Mouse (Mus musculus) kidney, adult 18-20 months (tissue): ENCODE data around the gene Gm10639.
"Not testable (repeated sequence)": the region's sequence is repeated elsewhere in the genome, so short reads cannot be mapped to it uniquely, and the experiment has no call there.

Experiments
- DNase-seq: peaks from one replicate; pipeline ENCODE4 v3.0.0; 2021

The Gm10639 gene

DNA sequence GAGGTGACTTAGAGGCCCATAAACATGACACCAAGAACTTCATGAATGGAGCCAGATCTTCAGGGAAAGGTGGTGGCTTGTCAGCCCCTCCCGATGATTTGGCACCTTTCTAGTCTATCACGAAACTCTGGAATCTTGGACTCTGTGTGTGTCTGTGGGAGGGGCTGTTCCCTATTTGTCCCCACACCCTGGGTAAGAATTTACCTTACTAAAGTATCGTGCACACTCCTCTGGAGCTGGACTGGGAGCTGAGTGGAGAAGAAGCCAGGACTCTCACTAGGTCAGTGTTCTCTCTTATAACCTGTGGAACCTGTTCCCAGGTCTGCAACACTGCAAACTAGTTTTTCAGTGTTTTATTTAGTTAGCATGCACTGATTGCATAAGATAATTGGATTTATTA lies at the start of gene Gm10639:
Gene Gm10639, plus strand, starts transcription at position 201 of the 400 bp plus-strand sequence.
- not testable (repeated sequence) for DNase-seq

DNA sequence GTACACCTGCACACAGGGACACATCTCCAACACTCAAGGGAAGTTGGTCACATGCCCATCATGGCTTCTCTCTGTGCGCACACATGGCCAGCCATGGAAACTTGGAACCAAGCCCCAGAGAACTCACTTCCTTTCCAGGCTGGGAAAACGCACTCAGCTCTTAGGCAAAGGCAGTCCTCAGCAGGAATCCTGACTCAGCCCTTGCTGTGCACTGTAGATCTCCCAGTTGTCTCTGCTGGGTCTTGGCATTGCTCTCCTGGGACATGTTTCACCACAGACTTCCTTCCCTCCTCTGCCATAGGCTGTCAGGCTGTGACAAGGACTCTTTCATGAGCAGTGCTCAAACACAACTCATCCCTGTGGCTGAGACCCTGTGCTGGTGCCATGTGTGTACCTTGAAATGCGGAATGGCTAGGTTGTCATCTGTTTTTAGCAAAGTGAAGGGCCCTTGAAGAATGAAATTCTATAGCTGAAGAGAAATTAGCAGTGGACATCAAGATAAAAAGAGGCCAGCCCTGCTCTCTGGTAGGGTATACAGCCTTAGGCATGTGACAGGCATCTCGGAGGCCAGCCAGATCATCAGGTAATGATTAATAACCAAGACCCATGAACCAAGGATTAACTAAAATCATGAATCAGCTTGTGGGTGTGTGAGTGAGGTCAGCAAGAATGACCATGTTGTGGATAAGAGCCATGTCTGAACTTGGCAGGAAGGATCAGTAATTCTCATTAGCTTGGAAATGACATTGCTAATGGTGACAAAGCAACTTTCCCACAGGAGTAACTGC lies 33.8 kb upstream of the Gm10639 start:
- peak; percentile 51 for DNase-seq

DNA sequence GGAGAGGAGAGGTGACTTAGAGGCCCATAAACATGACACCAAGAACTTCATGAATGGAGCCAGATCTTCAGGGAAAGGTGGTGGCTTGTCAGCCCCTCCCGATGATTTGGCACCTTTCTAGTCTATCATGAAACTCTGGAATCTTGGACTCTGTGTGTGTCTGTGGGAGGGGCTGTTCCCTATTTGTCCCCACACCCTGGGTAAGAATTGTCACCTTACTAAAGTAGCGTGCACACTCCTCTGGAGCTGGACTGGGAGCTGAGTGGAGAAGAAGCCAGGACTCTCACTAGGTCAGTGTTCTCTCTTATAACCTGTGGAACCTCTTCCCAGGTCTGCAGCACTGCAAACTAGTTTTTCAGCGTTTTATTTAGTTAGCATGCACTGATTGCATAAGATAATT lies 32.8 kb upstream of the Gm10639 start, which contains the start of gene Gm3776:
Gene Gm3776, plus strand, starts transcription at position 216 of the 400 bp plus-strand sequence.
- not testable (repeated sequence) for DNase-seq

DNA sequence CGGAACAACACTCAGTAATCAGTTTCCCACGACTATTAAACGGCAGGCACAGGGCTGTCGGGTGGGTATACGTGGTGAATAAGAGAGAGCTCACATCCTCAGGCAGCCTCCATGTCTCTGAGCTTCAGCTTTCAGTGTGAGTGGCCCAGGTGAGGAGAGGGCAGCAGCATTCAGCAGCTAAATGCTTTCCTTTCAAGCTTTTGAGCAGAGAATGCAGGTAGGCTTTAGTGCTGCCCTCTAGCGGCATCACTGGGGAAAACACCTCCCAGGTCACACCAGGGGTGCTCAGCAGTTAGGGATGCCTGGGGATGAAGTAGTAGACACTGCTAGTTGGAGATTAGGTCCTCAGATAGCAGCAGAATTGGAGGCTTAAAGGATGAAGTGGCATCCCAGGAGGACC lies 30.0 kb upstream of the Gm10639 start:
- DNase-seq, result peak; percentile 59

DNA sequence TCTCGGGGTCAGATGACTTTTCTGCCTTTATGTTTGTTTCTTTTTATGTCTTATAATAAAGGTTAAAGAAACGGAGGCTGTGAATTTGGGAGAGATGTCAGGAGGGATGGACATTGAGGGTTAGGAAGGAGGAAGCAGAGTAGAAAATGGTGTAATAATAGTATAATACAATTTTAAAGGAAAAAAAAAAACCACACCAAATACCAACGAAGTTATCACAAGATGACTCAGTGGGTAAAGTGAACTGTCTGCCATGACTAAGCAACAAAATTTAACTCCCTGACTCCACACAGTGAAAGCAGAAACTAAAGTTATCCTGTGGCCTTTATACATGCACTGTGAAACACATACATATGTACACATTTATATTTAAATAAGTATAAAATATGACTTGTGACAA lies 18.8 kb upstream of the Gm10639 start:
- DNase-seq, result not testable (repeated sequence)

DNA sequence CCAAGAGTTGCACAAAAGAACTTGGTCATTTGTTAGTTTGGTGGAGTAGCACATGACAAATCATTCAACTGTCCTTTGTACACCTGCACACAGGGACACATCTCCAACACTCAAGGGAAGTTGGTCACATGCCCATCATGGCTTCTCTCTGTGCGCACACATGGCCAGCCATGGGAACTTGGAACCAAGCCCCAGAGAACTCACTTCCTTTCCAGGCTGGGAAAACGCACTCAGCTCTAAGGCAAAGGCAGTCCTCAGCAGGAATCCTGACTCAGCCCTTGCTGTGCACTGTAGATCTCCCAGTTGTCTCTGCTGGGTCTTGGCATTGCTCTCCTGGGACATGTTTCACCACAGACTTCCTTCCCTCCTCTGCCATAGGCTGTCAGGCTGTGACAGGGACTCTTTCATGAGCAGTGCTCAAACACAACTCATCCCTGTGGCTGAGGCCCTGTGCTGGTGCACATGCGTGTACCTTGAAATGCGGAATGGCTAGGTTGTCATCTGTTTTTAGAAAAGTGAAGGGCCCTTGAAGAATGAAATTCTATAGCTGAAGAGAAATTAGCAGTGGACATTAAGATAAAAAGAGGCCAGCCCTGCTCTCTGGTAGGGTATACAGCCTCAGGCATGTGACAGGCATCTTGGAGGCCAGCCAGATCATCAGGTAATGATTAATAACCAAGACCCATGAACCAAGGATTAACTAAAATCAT lies 7.6 kb upstream of the Gm10639 start:
- peak; percentile 59 for DNase-seq

DNA sequence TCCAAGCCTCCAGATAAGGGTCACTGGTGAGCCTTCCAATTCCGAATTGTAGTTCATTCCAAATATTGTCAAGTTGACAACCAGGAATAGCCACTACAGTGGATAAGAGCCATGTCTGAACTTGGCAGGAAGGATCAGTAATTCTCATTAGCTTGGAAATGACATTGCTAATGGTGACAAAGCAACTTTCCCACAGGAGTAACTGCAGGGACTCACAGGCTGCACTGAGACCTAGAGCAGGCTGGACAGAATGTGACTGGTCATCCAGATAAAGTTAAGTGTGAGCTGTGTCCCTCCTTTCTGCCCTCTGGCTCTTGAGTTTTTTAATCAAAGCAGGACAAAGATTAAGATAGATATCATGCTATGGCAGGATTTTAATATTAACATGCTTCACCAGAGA lies 660 bp upstream of the Gm10639 start:
- not testable (repeated sequence) for DNase-seq

DNA sequence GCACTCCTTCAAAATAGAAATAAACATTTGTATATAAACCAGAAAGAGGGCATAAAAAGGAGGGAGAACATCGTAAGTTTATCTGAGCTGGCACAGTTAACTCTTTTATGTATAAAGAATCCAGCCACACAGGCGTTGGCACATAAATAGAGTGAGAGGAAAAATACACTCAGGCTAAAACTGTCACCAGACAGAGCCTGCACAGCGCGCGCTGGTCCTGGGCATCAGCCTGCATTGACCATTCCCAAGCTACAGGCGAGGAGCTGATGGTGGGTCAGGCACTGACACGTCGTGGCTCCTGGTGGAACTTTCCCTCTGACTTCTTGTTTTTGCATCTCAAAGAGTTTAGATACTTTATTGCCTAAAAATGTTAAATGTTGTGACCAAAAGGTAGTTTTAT lies 2.7 kb downstream of the Gm10639 start:
- not testable (repeated sequence) for DNase-seq

DNA sequence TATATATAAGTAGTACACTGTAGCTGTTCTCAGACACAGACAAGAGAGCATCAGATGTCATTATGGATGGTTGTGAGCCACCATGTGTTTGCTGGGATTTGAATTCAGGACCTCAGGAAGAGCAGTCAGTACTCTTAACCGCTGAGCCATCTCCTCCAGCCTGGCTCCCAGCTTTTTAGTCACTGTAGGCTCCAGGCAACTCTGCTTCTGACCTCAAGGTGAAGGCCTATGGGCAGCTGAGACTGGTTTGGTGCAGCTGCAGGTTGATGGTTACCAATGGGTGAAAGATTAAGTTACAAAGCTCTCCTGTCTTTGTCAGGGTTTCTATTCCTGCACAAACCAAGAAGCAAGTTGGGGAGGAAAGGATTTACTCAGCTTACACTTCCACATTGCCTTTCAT lies 4.0 kb downstream of the Gm10639 start:
- peak; percentile 11 for DNase-seq

DNA sequence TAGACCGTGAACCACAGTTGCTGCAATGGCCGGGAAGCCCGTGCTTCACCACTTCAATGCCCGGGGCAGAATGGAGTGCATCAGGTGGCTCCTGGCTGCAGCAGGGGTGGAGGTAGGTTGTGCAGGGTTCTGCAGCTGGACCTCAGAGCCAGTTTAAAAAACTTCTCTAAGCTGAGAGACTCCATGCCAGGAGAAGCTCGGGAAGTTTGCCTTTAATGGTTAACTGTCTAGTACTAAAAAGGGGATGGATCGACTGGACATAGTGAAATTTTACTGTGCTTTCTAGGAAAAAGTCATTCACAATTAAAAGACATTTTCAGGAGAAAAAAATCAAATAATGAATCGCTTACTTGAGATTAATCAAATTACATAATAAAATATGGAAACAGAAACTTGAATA lies 5.1 kb downstream of the Gm10639 start:
- DNase-seq, result peak; percentile 8

DNA sequence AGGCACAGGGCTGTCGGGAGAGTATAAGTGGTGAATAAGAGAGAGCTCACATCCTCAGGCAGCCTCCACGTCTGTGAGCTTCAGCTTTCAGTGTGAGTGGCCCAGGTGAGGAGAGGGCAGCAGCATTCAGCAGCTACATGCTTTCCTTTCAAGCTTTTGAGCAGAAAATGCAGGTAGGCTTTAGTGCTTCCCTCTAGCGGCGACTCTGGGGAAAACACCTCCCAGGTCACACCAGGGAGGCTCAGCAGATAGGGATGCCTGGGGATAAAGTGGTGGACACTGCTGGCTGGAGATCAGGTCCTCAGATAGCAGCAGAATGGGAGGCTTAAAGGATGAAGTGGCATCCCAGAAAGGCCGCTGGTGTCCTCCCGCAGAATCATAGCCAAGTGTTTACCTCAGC lies 6.4 kb downstream of the Gm10639 start:
- peak; percentile 60 for DNase-seq

DNA sequence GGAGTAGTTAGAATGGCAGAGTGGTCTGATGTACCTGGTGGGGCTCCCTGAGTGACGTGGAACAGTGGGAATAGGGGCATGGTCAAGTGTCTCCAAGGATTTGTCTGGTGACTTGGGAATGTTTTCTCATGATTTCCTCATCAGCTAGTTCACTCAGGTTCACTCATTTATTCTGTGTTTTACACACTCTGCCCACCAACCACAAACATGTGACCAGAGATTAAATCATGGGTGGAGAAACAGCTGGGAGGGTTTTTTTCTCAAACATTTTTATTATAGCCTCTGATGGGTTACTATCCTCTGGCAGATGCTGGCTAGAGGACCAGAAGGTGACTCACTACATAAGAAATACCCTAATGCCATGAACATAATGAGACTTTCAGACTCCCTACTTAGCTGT lies 8.5 kb downstream of the Gm10639 start:
- DNase-seq, result no peak

DNA sequence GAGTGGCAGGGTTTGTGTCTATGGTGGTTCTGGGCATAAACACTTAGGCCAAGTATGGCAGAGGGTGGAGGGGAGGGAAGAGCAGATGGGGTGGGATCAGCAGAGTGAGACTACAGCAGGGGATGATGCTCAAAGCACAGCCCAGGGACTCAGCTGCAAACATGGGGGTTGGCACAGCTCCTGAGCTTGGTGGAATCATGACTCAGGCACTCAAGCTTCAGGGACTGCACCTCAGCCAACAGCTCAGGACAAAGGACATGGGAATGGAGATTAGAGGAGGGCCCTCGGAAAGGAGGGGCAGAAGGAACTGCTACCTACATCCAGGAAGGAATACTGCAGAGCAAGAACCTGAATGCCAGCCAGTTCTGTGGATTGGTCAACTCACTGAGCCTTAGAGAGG lies 9.4 kb downstream of the Gm10639 start:
- DNase-seq, result not testable (repeated sequence)

DNA sequence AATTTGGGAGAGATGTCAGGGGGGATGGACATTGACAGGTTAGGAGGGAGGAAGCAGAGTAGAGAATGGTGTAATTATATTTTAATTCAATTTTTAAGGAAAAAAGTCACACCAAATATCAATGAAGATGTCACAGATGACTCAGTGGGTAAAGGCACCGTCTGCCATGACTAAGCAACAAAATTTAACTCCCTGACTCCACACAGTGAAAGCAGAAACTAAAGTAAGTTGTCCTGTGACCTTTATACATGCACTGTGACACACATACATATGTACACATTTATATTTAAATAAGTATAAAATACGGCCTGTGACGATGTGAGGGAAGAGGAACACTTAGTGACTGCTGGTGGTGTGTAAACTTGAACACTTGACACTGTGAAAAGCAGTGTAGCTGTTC lies 18.4 kb downstream of the Gm10639 start:
- DNase-seq, result not testable (repeated sequence)

DNA sequence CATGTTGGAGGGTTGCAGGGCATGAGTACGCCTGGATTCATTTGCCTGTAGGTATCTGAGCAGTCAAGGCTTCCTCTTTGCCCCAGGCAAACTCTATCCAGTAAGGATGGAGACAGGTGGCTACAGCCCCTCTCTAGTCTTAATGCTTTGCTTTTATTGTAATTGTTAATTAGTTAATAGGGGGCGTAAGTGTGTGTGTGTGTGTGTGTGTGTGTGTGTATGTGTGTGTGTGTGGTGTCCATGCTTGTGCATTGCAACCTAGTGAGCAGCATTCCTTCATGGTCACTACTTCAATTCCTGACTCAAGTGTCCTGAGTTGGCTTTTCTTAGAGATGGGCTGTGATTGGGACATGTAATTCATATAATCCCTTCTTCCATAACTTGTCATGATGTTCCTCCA lies 25.0 kb downstream of the Gm10639 start, which contains the start of gene Omt2a:
Gene Omt2a, minus strand, starts transcription at position 101 of the 400 bp plus-strand sequence.
- no peak for DNase-seq

DNA sequence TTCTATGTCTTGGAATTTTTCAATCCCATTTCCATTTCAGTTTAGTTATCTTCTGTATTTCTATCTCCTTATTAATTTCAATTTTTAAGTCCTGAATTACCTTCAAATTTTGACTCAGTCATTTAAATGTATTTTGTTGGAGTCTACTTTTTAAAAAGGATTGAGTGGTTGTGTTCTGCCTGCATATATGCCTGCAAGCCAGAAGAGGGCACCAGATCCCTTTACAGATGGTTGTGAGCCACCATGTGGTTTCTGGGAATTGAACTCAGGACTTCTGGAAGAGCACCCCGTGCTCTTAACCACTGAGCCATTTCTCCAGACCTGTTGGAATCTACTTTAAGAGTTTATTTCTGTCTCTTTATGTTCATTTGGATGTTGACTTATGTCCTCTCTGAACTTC lies 29.8 kb downstream of the Gm10639 start:
- no peak for DNase-seq

DNA sequence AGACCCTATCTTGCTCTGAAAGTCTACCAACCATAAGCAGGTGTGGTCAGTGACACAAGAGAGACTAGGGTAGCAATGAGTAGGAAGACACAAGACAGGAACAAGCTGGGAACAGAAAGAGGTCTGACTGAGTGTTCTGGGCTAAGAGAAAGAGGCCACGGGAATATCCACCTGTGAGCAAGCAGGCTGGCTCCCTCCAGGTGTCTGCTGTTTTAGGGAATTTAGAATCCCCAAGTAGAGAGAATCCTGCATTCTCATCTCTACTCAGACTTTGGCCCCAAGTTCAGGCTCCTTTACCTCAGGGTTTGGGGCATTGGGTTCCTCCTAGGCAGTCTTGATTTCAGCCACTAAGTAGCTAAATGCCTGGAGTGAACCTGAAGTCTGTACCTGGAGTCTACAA lies 37.6 kb downstream of the Gm10639 start, which contains the start of gene Omt2b:
Gene Omt2b, plus strand, starts transcription at position 301 of the 400 bp plus-strand sequence.
- DNase-seq, result not testable (repeated sequence)

DNA sequence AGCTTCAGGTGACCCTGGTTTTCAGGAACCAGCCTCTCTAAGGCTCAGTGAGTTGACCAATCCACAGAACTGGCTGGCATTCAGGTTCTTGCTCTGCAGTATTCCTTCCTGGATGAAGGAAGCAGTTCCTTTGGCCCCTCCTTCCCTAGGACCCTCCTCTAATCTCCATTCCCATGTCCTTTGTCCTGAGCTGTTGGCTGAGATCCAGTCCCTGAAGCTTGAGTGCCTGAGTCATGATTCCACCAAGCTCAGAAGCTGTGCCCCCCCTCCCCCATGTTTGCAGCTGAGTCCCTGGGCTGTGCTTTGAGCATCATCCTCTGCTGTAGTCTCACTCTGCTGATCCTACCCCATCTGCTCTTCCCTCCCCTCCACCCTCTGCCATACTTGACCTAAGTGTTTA lies 47.3 kb downstream of the Gm10639 start:
- not testable (repeated sequence) for DNase-seq

DNA sequence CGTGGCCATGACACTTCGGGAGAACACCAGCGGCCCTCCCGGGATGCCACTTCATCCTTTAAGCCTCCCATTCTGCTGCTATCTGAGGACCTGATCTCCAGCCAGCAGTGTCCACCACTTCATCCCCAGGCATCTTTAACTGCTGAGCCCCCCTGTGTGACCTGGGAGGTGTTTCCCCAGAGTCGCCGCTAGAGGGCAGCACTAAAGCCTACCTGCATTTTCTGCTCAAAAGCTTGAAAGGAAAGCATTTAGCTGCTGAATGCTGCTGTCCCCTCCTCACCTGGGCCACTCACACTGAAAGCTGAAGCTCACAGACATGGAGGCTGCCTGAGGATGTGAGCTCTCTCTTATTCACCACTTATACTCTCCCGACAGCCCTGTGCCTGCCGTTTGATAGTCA lies 50.6 kb downstream of the Gm10639 start:
- peak; percentile 52 for DNase-seq

DNA sequence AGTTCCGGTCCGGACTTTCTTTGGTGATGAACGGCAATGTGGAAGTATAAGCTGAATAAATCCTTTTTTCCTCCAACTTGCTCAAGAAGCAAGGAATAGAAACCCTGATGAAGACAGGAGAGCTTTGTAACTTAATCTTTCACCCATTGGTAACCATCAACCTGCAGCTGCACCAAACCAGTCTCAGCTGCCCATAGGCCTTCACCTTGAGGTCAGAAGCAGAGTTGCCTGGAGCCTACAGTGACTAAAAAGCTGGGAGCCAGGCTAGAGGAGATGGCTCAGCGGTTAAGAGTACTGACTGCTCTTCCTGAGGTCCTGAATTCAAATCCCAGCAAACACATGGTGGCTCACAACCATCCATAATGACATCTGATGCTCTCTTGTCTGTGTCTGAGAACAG lies 52.8 kb downstream of the Gm10639 start:
- not testable (repeated sequence) for DNase-seq

DNA sequence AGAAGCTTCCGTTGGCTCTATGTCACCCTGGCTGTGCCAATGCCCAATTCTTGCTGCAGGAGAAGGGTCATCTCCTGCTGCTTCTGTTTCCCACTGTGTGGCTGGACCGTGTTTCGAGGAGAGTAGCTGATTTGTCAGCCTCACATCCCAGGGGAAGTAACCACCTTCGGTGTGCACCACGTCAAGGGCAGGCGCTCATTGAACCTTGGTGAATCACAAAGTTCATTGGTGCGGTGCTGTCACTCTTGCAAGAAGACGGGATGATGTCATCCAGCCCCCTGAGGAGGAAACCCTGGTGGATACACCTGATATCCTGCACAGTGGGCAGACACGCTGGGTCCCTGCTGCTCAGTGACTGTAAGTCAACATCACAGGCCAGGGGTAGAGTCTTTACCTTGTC lies 53.3 kb downstream of the Gm10639 start:
- DNase-seq, result not testable (repeated sequence)

DNA sequence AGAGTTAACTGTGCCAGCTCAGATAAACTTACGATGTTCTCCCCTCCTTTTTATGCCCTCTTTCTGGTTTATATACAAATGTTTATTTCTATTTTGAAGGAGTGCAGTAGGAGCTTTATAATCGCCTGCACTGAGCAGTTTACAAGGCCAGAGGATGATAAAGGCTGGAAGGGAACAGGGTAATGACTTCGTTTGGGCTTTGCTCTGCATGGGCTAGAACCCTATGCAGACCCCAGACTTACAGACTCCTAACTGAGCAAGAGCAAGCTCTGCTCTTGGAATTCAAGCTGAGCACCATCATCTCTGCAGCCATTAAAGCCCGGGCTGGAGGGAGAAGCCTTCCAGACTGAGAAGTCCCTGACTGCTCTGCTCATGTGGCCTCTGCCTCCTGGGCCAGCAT lies 55.5 kb downstream of the Gm10639 start:
- not testable (repeated sequence) for DNase-seq

DNA sequence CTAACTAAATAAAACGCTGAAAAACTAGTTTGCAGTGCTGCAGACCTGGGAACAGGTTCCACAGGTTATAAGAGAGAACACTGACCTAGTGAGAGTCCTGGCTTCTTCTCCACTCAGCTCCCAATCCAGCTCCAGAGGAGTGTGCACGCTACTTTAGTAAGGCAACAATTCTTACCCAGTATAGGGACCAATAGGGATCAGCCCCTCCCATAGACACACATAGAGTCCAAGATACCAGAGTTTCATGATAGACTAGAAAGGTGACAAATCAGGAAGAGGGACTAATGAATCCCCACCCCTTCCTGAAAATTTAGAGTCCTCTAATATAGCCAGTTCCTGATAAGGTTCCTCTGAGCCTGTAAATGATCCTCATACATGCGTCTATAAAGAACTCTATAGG lies 57.3 kb downstream of the Gm10639 start:
- peak; percentile 37 for DNase-seq
